Mouse (Mus musculus): ENCODE measurements around the gene Bend3. TPM values are rescaled to one million over a fixed set of nuclear protein-coding genes. Genes with fewer than 3 reads are reported as not detected.
A peak's percentile ranks its signal among the peaks of the same experiment; 100 is the strongest.

Gene Bend3
- total RNA-seq, 2 experiments from 2014 or later, result 4.6 to 10.6 TPM

GRCm38 (mm10) chr10:43479436-43480157, 966 bp downstream of the Bend3 start:
- peak; percentile 83 for ATAC-seq (replicated peaks; ENCODE audit: poor library complexity)

DNA sequence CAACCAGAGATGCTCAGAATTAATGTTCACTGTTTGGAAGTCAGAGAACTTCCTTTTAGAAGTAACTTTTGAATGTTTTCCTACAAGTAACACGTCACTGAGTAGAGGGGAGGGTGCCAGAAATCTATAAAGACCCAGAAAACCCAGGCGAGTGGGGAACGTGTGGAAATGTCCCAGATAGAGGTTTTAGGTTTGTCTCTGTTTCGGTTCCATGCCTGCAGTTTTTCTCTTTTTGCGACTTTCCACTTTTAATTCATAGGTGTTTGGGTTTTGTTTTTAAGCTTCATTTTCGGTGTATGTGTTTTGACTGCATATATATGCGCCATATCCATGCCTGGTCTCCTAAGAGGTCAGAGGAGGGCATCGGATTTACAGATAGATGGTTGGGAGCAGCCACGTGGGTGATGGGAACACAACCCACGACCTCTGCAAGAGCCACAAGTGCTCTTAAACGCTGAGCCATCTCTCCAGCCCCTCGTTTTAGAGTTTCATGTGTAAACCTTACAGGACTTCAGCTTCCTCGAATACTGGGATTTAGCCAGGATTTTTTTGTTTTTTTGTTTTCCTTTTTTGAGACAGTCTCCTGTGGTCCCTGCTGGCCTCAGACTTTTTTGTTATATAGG, 1.7 kb downstream of the Bend3 start:
- no peak for ATAC-seq (replicated peaks; ENCODE audit: poor library complexity)

GRCm38 (mm10) chr10:43481179-43481578, 2.5 kb downstream of the Bend3 start:
- no peak for ATAC-seq (replicated peaks; ENCODE audit: poor library complexity)

DNA sequence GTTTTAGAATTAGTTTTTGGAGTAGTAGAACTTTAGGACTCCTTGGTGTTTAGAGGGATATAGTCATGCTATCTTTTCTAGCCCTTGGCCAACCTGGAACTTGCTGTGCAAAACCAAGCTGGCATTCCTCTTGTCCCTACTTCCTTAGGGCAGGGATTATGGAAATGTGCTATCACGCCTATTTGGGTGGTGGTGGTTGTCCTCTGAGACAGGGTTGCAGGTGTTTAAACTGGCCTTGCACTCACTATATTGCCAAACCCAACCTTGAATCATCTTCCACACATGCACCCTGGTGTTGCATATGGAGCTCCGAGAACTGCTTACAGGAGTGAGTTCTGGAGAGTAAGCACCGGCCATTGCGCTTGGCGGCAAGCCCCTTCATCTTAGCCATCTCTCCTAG, 3.4 kb downstream of the Bend3 start:
- ATAC-seq (replicated peaks; ENCODE audit: poor library complexity), result no peak

DNA sequence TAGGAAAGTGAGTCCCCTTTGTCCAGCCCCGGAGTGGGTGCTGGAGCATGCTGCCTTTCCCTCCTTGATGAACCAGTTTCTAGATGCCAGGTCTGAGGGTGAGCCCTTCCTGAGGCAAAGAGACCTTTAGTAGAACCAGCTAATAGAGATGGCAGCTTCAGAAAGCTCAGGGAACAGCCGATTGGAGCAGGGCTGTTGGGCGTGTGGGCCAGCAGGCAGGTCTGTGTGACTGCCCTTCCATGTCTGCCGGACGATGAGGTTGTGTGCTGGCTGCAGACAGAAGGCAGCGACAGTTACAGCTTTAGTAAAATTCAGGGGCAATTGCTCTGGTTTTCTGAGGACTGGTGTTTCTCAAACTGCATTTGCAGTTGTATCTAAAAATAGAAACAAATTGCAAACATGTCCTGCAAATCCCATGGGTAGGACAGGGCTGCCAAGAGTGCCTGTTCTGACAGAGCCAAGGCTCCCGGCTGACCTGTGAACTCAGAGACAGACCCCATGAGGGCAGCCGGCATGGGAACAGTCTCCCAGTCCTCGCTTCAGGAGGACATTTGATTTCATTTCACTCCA, 4.9 kb downstream of the Bend3 start:
- ATAC-seq (replicated peaks; ENCODE audit: poor library complexity), result no peak

DNA sequence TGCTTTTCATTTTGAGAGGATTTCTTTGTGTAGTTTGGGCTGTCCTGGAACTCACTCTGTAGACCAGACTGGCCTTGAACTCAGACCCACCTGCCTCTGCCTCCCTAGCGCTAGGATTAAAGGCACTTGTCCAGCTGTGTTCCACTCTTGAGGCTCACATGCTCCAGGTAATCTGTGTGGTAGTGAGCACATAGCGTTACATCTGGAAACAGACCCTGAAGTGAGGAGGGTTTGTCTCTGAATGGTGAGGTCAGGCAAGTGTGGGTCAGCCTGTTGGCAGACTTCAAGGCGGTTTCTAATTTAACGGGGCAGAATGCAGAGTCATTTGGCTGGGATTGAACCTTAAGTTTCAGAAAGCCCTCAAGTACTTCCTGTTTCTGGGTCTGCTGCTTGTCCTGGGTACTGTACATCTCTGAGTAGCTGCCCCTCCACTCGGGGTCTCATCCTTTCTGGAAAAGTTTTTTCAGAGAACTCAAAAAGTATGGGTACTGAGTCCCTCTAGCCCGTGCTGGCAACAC, 7.2 kb downstream of the Bend3 start:
- no peak for ATAC-seq (replicated peaks; ENCODE audit: poor library complexity)

DNA sequence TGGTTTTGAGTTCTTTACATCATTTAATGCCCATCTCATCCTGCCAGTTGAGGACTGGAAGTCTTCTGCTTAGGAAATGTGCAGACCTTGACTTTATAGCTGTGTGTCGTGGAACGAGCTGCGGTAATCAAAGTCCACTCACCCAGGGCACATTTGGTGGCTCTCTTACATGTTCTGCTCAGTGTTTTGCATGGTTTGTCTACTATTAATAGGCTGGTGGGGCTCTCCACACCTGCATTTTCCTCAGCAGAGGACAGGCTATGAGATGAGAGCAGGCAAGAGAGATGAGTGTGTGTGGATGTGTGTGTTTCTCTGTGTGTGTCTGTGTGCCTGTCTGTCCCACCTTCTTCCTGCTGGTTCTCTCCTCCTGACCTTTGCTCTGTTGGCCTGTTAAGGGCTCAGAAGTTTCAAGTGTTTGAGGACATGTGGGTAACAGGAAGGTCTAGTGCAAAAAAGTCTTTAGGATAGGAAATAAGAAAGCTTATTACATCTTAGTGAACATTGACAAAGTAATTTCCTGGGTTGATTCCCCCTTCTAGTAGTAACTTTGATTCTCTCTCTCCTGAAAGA, 8.9 kb downstream of the Bend3 start:
- ATAC-seq (replicated peaks; ENCODE audit: poor library complexity), result no peak

DNA sequence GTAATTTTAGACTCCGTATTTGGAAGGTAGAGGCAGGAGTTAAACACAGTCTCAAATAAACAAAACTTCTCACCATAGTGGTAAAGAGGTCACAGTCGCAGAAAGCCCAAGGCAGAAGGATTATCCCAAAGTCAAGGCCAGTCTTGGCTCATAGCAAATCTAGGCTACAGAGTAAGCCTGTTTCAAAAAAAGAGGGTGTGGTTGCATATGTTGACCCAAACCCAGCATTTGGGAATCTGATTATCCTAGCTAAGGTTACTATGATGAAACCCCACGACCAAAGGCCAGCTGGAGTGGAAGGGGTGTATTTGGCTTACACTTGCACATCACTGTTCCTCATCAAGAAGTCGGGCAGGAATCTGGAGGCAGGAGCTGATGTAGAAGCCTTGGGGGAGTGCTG, 9.6 kb downstream of the Bend3 start:
- no peak for ATAC-seq (replicated peaks; ENCODE audit: poor library complexity)

DNA sequence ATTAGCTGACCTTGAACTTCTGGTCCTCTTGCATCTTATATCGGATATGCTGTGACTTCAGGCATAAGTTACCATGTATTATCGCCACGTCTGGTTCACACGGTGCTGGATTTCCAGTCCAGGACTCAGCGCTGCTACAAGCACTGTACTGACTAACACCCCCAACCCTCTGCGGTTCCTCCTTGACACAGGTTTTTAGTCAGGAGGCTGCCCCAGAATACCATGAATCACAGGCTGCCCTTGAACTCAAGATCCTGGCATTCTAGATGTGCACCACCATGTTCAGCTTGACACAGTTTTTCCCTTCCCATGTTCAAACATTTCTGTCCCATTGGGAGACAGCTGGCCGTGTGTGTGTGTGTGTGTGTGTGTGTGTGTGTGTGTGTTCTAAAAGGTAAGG, 10.5 kb downstream of the Bend3 start:
- ATAC-seq (replicated peaks; ENCODE audit: poor library complexity), result no peak

DNA sequence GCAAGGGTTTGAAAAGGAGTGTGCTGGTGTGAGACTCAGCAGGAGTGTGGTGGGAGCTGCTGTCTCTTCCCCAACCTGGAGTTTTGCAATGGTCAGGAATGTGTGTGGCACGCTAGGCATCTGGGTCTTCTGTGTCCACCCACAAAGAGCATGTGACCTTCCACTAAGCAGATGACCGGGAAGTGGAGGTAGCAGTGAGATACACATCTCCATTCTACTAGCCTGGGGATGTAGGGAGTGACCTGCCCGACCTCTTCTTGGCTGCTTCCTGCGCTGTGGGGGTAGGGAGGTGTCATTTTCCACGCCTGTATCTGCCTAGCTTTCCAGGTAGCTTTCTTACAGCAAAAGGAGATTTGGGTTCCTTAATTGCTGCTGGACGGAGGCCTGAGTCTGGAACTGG, 10.9 kb downstream of the Bend3 start:
- no peak for ATAC-seq (replicated peaks; ENCODE audit: poor library complexity)

- no peak for ATAC-seq (replicated peaks; ENCODE audit: poor library complexity)
These were observed 11.4 kb downstream of the Bend3 start for GRCm38 (mm10) chr10:43490034-43490433.

DNA sequence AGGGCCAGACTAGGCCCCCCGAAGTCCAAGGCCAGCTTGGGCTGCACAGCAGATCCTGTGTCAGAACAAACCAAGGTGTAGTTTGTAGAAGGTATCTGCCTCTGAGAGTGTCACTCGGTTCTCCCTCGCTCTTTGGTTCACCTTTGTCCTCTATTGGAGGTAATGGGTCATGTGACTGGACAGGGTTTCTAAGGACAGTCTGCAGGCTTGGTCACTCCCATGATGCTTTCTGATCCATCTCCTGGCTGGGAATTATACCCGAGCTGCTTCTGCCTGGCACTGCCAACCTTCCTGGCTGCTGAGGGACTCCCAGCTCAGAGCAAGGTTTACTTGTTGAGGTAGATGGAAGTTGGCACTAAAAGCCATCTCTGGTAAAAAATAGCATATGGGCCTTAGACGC, 12.2 kb downstream of the Bend3 start:
- no peak for ATAC-seq (replicated peaks; ENCODE audit: poor library complexity)

DNA sequence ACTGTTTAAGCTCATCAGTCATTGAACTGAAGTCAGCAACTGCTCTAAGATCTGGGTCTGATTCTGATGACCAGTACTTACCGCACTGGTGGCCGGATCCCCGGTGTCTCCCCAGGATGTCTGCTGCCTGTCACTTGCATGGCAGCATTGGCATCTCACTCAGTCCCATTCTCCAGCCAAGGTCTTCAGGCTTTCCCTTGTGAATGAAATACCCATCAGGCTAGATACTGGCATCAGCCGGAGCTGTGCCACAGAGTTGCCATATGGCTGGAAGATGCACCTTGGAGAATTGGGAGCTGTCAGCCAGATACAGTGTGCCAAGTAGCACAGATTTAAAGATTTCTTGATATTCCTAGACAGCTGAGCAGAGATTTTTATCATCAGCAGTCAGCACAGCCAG, 24.0 kb downstream of the Bend3 start:
- ATAC-seq (replicated peaks; ENCODE audit: poor library complexity), result no peak

DNA sequence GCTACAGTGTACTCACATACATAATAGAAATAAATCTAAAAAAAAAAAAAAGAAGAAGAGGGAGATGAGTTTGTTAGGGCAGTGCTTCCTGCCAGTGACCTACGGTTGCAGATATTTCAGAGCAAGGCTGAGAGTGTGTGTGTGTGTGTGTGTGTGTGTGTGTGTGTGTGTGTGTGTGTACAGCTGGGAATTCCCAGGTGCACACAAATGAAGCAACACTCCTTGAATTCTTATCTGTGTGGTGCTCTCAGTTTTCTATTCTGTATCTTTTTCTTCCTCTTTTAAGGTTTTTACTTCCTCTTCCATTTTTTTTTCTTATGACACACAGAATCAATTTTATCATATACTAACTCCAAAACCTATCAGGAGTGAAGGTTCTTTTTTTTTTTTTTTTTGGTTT, 25.7 kb downstream of the Bend3 start:
- no peak; the same call in 1 of the 2 replicates for ATAC-seq (replicated peaks; ENCODE audit: poor library complexity)

GRCm38 (mm10) chr10:43507051-43507450, 28.4 kb downstream of the Bend3 start:
- no peak for ATAC-seq (replicated peaks; ENCODE audit: poor library complexity)

- no peak for ATAC-seq (replicated peaks; ENCODE audit: poor library complexity)
These were observed 30.6 kb downstream of the Bend3 start for GRCm38 (mm10) chr10:43509228-43509627.

GRCm38 (mm10) chr10:43512976-43513375, 34.3 kb downstream of the Bend3 start:
- ATAC-seq (replicated peaks; ENCODE audit: poor library complexity), result no peak

DNA sequence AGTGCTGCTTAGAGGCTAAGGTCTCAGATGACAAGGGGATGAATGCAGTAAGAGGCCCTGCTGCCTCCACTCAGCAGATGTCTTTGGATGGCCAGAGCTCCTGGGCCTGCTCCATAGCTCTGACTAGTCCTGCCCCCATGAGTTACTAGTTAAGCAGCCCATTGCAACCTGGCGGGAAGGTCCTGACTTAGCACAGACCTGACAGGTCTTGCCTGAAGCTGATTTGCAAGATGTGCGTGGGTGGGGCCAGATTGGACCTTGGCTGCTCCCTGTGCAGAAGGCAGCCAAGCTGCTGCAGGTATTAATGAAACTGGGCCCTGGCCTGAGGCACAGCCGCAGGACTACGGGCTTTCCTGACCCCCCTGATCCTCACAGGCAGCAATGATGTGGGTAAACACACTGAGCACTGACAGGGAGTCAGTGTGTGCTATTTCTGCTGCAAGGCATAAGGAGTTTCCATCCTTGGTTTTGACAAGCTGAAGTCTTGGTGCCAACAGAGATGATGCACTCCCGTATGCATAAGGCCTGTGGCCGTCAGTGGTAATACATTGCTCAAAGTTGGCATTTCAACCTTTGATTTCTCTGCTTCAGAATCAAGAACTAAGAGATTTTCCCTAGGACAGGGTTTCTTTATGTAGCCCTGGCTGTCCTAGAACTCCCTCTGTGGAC, 38.5 kb downstream of the Bend3 start:
- ATAC-seq (replicated peaks; ENCODE audit: poor library complexity), result no peak

DNA sequence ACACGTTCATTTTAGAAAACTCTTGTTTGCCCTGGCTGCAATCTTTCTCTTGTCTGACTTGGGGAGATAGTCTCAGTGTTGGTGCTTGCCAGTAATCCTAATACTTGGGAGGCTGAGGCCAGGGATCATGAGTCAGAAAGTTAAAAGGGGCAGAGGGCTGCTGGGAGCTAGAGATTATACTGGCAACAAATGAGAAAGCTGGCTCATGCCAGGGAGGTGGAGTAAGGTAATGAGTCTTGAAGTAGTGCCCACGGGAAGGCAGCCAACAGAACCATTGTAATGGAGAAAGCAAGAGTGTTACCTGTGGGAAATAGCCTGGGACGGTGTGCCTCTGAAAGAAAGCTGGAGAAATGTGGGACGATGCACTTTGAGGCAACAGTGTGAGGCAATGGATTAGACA, 39.2 kb downstream of the Bend3 start:
- no peak for ATAC-seq (replicated peaks; ENCODE audit: poor library complexity)

- no peak for ATAC-seq (replicated peaks; ENCODE audit: poor library complexity)
These were observed 39.7 kb downstream of the Bend3 start for GRCm38 (mm10) chr10:43518368-43518767.

DNA sequence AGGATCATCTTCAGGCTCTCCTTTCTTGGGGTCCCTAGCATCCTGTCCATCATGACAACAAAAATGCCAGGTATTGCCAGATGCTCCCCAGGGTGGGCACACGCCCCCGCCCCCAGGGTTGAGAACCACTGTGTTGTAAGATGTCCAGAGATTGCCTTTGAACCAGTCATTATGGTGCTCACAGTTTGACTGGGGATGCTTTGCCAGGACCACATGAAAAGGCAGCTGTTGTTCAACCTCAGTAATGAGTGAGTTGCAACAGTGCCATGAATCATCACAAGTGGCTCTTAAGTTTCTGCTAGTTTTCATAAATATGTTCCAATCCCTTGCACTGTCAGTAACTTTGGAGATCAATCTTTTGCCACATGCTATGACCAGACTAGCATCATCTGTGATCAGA, 41.3 kb downstream of the Bend3 start:
- no peak for ATAC-seq (replicated peaks; ENCODE audit: poor library complexity)

All from megakaryocyte progenitor cell, adult 5-6 weeks (primary cell).